Mouse (Mus musculus): ENCODE data around the gene Cstf1. TPM values are rescaled to one million over a fixed set of nuclear protein-coding genes. Genes with fewer than 3 reads are reported as not detected.

The Cstf1 gene
- 21.0 and 21.4 TPM in 2 replicates for polyA plus RNA-seq (2015; fragmentation: Nextera tagmentation; extraction: Ambion mirVana)

DNA sequence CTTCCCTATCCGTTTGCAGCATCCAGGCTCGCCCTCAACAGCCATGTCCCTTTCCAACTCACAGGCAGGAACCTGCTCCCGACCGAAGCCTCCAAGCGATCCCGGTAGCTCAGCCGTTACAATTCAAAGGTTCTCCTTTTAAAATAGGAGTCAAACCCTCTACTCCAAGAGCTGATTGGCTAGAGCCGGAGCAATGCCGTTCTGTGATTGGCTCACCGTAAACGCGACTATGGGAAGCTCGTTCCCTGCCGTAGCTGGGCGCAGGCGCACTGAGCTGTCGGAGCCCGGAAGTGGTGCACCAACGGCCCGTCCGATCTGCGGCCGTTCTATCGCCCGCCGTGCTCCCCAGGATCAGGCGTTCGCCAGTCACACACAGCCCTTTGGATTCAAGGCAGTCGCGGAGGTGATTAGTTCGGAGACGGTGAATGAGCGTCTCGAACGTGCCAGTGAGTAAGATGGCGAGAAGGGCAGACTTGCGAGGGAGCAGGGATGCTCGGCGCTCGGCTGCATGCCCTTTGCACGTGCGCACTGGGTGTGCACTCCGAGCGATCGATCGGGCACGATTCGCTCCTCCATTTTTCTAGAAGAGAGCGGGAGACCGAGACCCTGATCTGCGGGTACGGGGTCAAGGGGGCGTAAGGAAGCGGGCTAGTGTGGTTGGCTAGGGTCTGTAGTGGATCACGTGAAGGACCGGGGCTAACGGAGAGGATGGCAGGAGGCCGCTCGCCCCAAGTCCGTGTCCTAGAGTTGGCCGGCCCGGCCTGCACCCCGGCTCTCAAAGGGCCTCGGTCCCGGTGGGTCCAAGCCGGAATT lies at the start of gene Cstf1, which contains the start of gene Aurka:
Cstf1 (plus strand) TSS at position 271 of the 813 bp plus-strand sequence.
Aurka (minus strand) TSS at position 125 of the 813 bp plus-strand sequence.

GRCm38 (mm10) chr2:172345258-172345738 lies 25.2 kb upstream of the Cstf1 start, which contains the start of gene Fam210b:
Gene Fam210b (plus strand): TSS chr2:172345565.

GRCm38 (mm10) chr2:172393391-172394051 lies 23.0 kb downstream of the Cstf1 start, which contains the start of gene Cass4:
Gene Cass4 (plus strand): TSS chr2:172393794.

Other genes with a start within 250 kb of the Cstf1 start
- gene Mc3r, start 122.2 kb upstream of the Cstf1 start, polyA plus RNA-seq (2015; fragmentation: Nextera tagmentation; extraction: Ambion mirVana) = not detected in 2 replicates
- gene Fam210b, start 25.1 kb upstream of the Cstf1 start, polyA plus RNA-seq (2015; fragmentation: Nextera tagmentation; extraction: Ambion mirVana) = 16.2 and 17.2 TPM in 2 replicates
- gene Aurka, start 146 bp upstream of the Cstf1 start, polyA plus RNA-seq (2015; fragmentation: Nextera tagmentation; extraction: Ambion mirVana) = 13.6 and 19.1 TPM in 2 replicates
- 0.45 and 0.77 TPM in 2 replicates for gene Cass4, start 23.1 kb downstream of the Cstf1 start, polyA plus RNA-seq (2015; fragmentation: Nextera tagmentation; extraction: Ambion mirVana)
- 59.1 and 60.9 TPM in 2 replicates for gene Rtf2, start 69.9 kb downstream of the Cstf1 start, polyA plus RNA-seq (2015; fragmentation: Nextera tagmentation; extraction: Ambion mirVana)
- 0.39 and 0.60 TPM in 2 replicates for gene Gcnt7, start 87.9 kb downstream of the Cstf1 start, polyA plus RNA-seq (2015; fragmentation: Nextera tagmentation; extraction: Ambion mirVana)
- gene Fam209, start 101.8 kb downstream of the Cstf1 start, polyA plus RNA-seq (2015; fragmentation: Nextera tagmentation; extraction: Ambion mirVana) = 0.25 and 0.40 TPM in 2 replicates
- gene Tfap2c, start 178.9 kb downstream of the Cstf1 start, polyA plus RNA-seq (2015; fragmentation: Nextera tagmentation; extraction: Ambion mirVana) = 3.8 and 4.6 TPM in 2 replicates

All from urinary bladder, postnatal 0 days (tissue).